Mouse (Mus musculus) limb, embryonic 14.5 days (tissue): ENCODE measurements around the gene Tmem100. TPM values are rescaled to one million over a fixed set of nuclear protein-coding genes. Genes with fewer than 3 reads are reported as not detected.

Source experiments
- ATAC-seq: fragments of 200-750 bp; cut with Nextera tagmentation; 2 replicates; pipeline ENCODE4 v1.8.0; 2017; ENCODE audit warnings: low read depth, moderate number of reproducible peaks, moderate TSS enrichment; ENCODE audit not compliant: low FRiP score
- DNase-seq: peaks from one replicate; pipeline ENCODE4 v3.0.0-alpha.2; 2015; ENCODE audit warnings: low spot score
- H3K27ac ChIP-seq: fragments of 300-500 bp; sonication (generic); replicated peaks from 2 replicates; pipeline ENCODE4 v1.5.1; 2014; ENCODE audit warnings: low read depth, mild to moderate bottlenecking, low read length, moderate library complexity, mixed read lengths
- H3K27me3 ChIP-seq: fragments of 300-500 bp; sonication (generic); 2 replicates; pipeline ENCODE4 v1.6.1; 2014; ENCODE audit warnings: low read length, mixed read lengths; ENCODE audit not compliant: control insufficient read depth, insufficient read depth
- H3K36me3 ChIP-seq: fragments of 300-500 bp; sonication (generic); 2 replicates; pipeline ENCODE4 v1.6.1; 2014; ENCODE audit warnings: mild to moderate bottlenecking, low read length, moderate library complexity, mixed read lengths; ENCODE audit not compliant: control insufficient read depth, insufficient read depth
- H3K4me1 ChIP-seq: fragments of 300-500 bp; sonication (generic); 2 replicates; pipeline ENCODE4 v1.6.1; 2014; ENCODE audit warnings: antibody characterized with exemption, low read length, mixed read lengths; ENCODE audit not compliant: control insufficient read depth, insufficient read depth
- H3K4me2 ChIP-seq: fragments of 300-500 bp; sonication (generic); replicated peaks from 2 replicates; pipeline ENCODE4 v1.6.1; 2014; ENCODE audit warnings: low read depth, mild to moderate bottlenecking, low read length, moderate library complexity; ENCODE audit not compliant: severe bottlenecking
- H3K4me3 ChIP-seq: fragments of 300-500 bp; sonication (generic); replicated peaks from 2 replicates; pipeline ENCODE4 v1.5.1; 2014; ENCODE audit warnings: low read length
- H3K9ac ChIP-seq: fragments of 300-500 bp; sonication (generic); 2 replicates; pipeline ENCODE4 v1.6.1; 2014; ENCODE audit warnings: mild to moderate bottlenecking, low read depth, low read length, moderate library complexity; ENCODE audit not compliant: severe bottlenecking
- H3K9me3 ChIP-seq: fragments of 300-500 bp; sonication (generic); 2 replicates; pipeline ENCODE4 v1.6.1; 2016; ENCODE audit warnings: low read length; ENCODE audit not compliant: control insufficient read depth
- POLR2A ChIP-seq: fragments of 200-500 bp; IDR thresholded peaks from 2 replicates; pipeline ENCODE4 v1.8.0; 2012; ENCODE audit warnings: inconsistent platforms, mild to moderate bottlenecking, moderate library complexity, borderline replicate concordance; ENCODE audit not compliant: insufficient read depth, insufficient read length; ENCODE audit errors: extremely low read depth
- WGBS: fragments of 180-500 bp; shearing (Covaris S2); extraction: QIAGEN DNeasy Blood & Tissue Kit; methylation state at CpG from one replicate; pipeline ENCODE4 v1.1.7; 2014; 5-methylcytosine and 5-hydroxymethylcytosine counted together
- polyA plus RNA-seq, 2 experiments: library from polyadenylated mRNA; depleted of rRNA in 1 of 2; stranded (reverse) in 1 of 2; unstranded in 1 of 2; fragments of >200 nt; fragmentation: Nextera tagmentation in 1 of 2; extraction: Ambion mirVana in 1 of 2; gene quantifications; 2 replicates each; pipeline versions ENCODE4 v1.2.1 to v1.2.3; 2012 to 2014

Tmem100 gene
- polyA plus RNA-seq, 2 experiments = 16.4 to 23.9 TPM

- H3K27me3 ChIP-seq = no peaks in the 10 kb centered on the region
- 17% methylated on average over 10 of the region's 10 CpGs for WGBS
- DNase-seq (peak; percentile 86), ATAC-seq (peak; percentile 54; the same call in 1 of the 2 replicates)
- H3K9me3 ChIP-seq = no peaks in the 10 kb centered on the region
- H3K27ac ChIP-seq = 0 out of 2 replicates have a peak overlapping the region, but pooled peaks have one; percentile 5
- H3K4me1 ChIP-seq = peaks cover 43% of the 10 kb centered on the region
- H3K36me3 ChIP-seq = no peaks in the 10 kb centered on the region
- TF ChIP-seq POLR2A = no peak
- peak overlapping the region; percentile 14 for H3K4me3 ChIP-seq
- H3K9ac ChIP-seq = no peak overlapping the region
- peak overlapping the region; percentile 50 for H3K4me2 ChIP-seq
Observed at GRCm38 (mm10) chr11:90029354-90029753, 794 bp upstream of the Tmem100 start.

DNA sequence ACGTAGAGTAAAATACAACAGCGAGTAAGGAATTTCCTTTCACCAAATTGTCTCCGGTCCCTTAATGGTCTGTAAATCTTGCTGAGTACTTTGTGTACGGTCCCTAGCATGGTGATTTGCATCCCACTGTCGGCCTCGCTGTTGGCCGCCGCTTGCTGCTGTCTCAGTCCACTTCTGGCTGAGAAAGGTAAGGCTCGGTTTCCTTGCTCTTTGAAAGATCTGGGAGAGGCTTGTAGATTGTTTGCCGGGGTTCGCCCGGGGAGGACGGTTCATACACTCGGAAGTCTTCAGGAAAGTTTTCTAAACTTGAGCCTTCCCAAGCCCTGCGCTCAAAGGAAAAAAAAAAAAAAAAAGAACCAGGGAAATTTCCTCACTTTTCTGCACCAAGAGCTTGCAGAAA lies 409 bp downstream of the Tmem100 start:
- H3K27ac ChIP-seq = no peak overlapping the region
- H3K27me3 ChIP-seq = no peaks in the 10 kb centered on the region
- H3K4me2 ChIP-seq = peak overlapping the region; percentile 50
- TF ChIP-seq POLR2A = peak; percentile 66; the same call in 1 of the 2 replicates
- H3K9ac ChIP-seq = peak overlapping the region; percentile 57
- no peak for ATAC-seq
- WGBS = under 1% methylated on average over 15 of the region's 15 CpGs
- peaks cover 42% of the 10 kb centered on the region for H3K4me1 ChIP-seq
- H3K36me3 ChIP-seq = no peaks in the 10 kb centered on the region; the same call in 1 of the 2 replicates
- no peaks in the 10 kb centered on the region for H3K9me3 ChIP-seq
- DNase-seq = peak; percentile 77
- H3K4me3 ChIP-seq = peak overlapping the region; percentile 35

DNA sequence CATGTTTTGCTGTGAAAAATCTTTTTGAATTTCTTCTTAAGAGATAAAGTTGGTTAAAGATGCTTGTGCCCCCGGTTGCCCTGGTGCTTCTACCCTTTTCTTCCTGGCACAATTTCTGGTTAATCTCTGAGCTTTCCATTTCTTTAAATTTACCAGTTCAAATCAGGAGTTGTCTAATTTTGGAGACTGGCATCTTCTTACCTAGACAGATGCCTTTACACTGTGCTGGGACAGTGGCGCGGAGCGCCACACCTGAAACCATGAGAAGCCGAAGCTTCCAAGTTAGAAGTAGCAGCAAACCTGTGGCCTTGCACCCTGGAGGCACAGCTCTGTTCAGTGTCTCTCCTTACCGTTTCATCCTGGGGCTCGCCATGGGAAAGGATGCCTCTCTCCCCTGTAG lies 928 bp downstream of the Tmem100 start:
- Histone ChIP-seq H3K4me1 (peaks cover 37% of the 10 kb centered on the region), H3K36me3 (no peaks in the 10 kb centered on the region; the same call in 1 of the 2 replicates), H3K9me3 (no peaks in the 10 kb centered on the region), H3K4me2 (peak overlapping the region; percentile 50), H3K9ac (peak overlapping the region; percentile 57), H3K27me3 (no peaks in the 10 kb centered on the region), H3K27ac (no peak overlapping the region), H3K4me3 (peak overlapping the region; percentile 35)
- TF ChIP-seq POLR2A = no peak
- ATAC-seq = no peak
- 26% methylated on average over 7 of the region's 7 CpGs for WGBS
- DNase-seq = no peak

GRCm38 (mm10) chr11:90032807-90033206 lies 2.7 kb downstream of the Tmem100 start:
- Histone ChIP-seq H3K9me3 (no peaks in the 10 kb centered on the region), H3K4me1 (peaks cover 28% of the 10 kb centered on the region), H3K9ac (no peak overlapping the region), H3K4me2 (peak overlapping the region; percentile 50), H3K4me3 (0 out of 2 replicates have a peak overlapping the region, but pooled peaks have one; percentile 35), H3K36me3 (no peaks in the 10 kb centered on the region; the same call in 1 of the 2 replicates), H3K27me3 (no peaks in the 10 kb centered on the region), H3K27ac (no peak overlapping the region)
- DNase-seq = no peak
- TF ChIP-seq POLR2A = no peak
- 5% methylated on average over 8 of the region's 8 CpGs for WGBS
- no peak for ATAC-seq

- no peak for DNase-seq
- Histone ChIP-seq H3K27ac (no peak overlapping the region), H3K27me3 (no peaks in the 10 kb centered on the region), H3K36me3 (no peaks in the 10 kb centered on the region; the same call in 1 of the 2 replicates), H3K4me1 (peaks cover 28% of the 10 kb centered on the region), H3K9ac (no peak overlapping the region), H3K4me2 (peak overlapping the region; percentile 50), H3K9me3 (no peaks in the 10 kb centered on the region), H3K4me3 (0 out of 2 replicates have a peak overlapping the region, but pooled peaks have one; percentile 4)
- WGBS = 43% methylated on average over 5 of the region's 5 CpGs
- ATAC-seq = no peak
- no peak for TF ChIP-seq POLR2A
Observed at GRCm38 (mm10) chr11:90033442-90033841, 3.3 kb downstream of the Tmem100 start.
